Mouse (Mus musculus) c-Kit-positive CD71-negative TER-119-negative erythroid progenitor cells, embryonic 14.5 days (primary cell): Measurements from ENCODE around the gene Rbm7.
A peak's percentile ranks its signal among the peaks of the same experiment; 100 is the strongest.
"Not testable (repeated sequence)": the region's sequence is repeated elsewhere in the genome, so short reads cannot be mapped to it uniquely, and the experiment has no call there.

Source experiments
- DNase-seq: peaks from one replicate; pipeline ENCODE4 v3.0.0-alpha.2; 2013; ENCODE audit warnings: low read depth

Rbm7 gene

DNA sequence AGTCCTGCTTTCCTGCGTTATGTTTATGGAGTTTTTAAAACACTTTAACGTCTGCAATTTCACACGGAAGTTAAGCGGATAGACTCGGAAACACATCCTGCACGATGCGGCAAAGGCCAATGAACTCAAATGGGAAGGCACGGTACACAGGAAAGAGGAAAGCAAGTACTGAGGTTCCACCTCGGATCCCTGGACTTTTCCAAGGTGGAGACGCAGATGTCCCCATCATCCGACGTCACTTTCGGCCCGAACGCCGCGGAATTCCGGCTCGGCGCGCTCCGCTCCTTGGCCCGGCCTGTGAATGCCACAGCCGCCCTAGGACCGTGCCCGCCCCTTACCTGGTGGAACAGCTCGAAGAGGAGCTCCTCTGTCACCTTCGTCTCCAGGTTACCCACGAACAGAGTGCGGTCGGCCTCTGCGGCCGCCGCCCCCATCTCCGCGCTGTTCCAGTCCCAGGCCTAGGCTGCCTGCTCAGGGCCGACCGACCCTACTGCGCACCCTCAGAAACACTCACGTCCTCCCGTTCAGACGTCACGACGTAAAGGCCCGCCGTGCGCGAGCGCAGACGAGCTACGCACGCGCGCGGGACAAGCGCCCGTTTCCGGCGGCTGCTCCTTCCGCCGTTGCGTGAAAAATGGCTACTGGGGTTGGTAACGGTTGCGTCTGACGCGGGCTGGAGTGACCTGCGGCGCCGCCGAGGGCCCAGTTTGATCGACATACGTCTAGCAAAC lies at the start of gene Rbm7, which contains the start of gene Gm5617:
Gene Rbm7 (minus strand): TSS at position 483 of the 731 bp plus-strand sequence.
Gene Gm5617 (plus strand): TSS at position 626 of the 731 bp plus-strand sequence.
- DNase-seq: peak; percentile 88

GRCm38 (mm10) chr9:48538688-48539087 lies 43.6 kb upstream of the Rbm7 start:
- no peak for DNase-seq

GRCm38 (mm10) chr9:48538044-48538645 lies 43.0 kb upstream of the Rbm7 start:
- no peak for DNase-seq

- DNase-seq: not testable (repeated sequence)
Measured at GRCm38 (mm10) chr9:48537616-48538015, 42.5 kb upstream of the Rbm7 start.

DNA sequence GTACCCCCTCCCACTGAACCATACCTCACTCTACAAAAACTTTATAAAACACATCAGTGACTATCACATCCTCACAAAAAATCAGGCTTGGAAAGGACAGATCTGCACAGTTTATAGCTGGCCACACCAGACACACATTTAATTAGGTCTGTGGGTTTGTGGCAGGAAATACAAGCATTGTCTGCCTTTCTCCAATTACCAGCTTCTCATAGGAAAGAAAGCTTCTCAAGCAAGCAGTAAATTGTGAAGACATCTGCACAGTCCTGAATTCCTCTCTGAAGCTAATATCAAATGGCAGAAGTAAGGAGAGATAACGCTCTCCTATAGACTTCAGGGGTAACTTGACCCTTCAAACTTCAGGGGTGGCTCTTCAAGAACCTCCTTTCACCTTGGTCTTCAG lies 41.3 kb upstream of the Rbm7 start:
- DNase-seq: no peak

DNA sequence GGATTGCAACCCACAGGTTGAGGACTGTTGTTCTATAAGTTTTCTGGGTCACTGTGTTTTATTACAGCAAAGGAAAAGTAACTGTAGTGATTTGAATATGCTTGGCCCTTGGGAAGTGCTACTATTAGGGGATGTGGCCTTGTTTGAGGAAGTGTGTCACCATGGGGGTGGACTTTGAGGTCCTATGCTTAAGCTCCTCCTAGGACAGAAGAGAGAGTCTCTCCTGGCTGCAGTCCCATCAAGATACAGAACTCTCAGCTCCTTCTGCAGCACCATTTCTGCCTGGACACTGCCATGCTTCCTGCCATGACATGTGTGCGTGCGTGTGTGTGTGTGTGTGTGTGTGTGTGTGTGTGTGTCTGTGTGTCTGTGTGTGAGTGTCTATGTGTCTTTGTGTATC lies 37.6 kb upstream of the Rbm7 start:
- no peak for DNase-seq

DNA sequence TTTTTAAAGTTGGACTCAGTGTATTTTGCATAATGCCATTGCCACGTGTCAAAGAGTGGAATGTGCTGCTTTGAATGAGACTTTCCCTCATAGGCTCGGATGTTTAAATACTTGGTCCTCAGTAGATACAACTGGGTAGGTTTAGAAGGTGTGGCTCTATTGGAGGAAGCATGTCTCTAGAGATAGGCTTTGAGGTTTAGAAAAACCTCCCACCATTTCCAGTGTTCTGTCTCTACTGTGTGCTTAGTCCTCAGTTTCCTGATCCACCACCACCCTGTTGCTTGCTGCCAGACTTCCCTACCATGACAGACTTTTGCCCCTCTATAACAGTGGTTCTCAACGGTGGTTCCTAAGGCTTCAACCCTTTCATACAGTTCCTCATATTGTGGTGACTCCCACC lies 37.1 kb upstream of the Rbm7 start:
- DNase-seq: no peak

GRCm38 (mm10) chr9:48531294-48531693 lies 36.2 kb upstream of the Rbm7 start:
- DNase-seq: no peak

DNA sequence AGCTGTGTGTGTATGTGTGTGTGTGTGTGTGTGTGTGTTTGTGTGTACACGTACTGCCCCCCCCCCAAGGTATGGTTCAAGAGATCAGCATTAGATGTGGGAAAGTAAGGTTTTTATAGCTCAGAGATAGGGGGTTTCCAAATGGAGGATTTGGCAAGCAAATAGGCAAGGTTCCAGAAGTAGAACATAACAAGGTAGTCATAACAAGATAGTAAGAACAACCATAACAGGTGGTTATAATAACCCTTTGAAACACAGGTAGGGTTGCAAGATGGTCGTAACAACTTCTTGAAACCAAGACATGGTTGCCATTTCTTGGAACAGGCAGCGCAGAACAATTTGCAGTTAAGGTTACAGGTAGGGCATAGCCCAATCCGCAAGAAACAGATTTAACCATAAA lies 31.4 kb upstream of the Rbm7 start:
- no peak for DNase-seq

- DNase-seq: no peak
Measured at GRCm38 (mm10) chr9:48525566-48525965, 30.5 kb upstream of the Rbm7 start.

GRCm38 (mm10) chr9:48520405-48520804 lies 25.3 kb upstream of the Rbm7 start:
- DNase-seq: not testable (repeated sequence)

- DNase-seq: no peak
Measured at GRCm38 (mm10) chr9:48517372-48518130, 22.5 kb upstream of the Rbm7 start.

GRCm38 (mm10) chr9:48516615-48517371 lies 21.7 kb upstream of the Rbm7 start:
- no peak for DNase-seq

DNA sequence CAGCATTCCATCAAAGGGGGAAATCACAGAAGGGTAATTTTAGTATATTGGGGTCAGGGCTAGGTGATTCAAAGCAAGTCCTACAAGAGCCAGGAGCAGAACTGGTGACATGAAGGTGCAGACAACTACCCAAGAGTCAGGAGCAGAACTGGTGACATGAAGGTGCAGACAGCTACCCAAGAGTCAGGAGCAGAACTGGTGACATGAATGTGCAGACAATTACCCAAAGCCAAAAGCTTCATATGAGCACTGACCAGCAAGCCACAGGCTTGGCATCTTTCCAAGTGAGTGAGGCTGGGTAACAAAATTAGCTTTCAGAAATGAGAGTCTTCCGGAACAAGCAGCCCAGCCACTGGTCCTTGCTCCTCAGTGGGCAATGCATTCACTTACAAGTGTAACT lies 20.2 kb upstream of the Rbm7 start:
- DNase-seq: no peak

GRCm38 (mm10) chr9:48510134-48510533 lies 15.0 kb upstream of the Rbm7 start:
- DNase-seq: no peak

- no peak for DNase-seq
Measured at GRCm38 (mm10) chr9:48504741-48505365, 9.8 kb upstream of the Rbm7 start.

DNA sequence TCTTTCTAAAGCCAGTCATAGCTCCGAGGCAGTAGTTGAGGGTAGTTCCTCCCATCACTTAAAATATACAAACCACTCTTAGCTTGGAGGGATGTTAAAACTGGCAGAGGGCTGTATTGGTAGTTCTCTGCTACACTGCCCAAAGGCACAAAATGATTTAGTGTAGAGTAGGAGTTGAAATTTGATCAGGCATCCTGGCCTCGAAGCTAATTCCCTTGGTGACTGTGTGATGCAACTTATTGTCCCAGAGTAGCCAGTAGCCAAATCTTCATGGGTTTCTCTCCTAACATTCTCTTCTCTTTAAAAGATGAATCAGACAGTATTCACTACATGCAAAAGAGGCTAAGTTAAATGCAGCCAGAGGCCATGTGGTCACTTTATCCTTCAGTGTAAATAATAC lies 7.9 kb upstream of the Rbm7 start:
- no peak for DNase-seq

DNA sequence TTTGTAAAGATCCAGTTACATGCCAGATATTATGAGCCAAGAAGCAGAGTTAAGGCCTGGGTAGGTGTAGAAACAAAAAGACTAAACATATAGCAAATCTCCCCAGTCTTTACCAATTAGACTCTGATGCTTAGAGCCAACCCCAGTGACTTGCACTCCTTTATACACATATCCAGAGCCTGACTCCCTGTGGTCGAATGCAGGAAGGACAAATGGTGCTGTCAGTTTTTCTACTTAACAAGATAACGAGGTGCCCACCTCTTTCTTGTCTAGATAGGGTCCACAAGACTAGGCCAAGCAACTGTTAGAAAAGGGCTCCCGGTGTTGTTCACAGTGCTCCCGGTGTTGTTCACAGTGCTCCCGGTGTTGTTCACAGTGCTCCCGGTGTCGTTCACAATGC lies 6.1 kb upstream of the Rbm7 start:
- DNase-seq: no peak

DNA sequence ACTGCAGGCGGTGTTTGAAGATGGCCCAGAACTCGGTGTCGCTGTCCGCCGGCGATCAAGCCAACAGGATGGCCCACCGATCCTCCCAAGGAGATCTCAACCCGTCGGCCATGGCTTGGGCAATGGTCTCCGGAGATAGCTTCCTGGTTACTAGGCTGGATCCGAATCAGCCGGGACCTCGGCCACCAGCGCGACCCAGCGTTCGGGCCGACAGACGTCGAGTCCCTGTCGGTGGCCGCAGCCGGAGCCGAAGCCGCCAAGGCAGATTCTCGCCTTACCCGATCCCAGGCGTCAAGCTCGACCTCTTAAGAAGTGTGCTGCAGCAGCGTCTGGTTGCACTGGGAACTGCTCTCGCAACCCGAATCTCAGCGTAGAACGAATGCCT lies 441 bp upstream of the Rbm7 start:
- DNase-seq: no peak

DNA sequence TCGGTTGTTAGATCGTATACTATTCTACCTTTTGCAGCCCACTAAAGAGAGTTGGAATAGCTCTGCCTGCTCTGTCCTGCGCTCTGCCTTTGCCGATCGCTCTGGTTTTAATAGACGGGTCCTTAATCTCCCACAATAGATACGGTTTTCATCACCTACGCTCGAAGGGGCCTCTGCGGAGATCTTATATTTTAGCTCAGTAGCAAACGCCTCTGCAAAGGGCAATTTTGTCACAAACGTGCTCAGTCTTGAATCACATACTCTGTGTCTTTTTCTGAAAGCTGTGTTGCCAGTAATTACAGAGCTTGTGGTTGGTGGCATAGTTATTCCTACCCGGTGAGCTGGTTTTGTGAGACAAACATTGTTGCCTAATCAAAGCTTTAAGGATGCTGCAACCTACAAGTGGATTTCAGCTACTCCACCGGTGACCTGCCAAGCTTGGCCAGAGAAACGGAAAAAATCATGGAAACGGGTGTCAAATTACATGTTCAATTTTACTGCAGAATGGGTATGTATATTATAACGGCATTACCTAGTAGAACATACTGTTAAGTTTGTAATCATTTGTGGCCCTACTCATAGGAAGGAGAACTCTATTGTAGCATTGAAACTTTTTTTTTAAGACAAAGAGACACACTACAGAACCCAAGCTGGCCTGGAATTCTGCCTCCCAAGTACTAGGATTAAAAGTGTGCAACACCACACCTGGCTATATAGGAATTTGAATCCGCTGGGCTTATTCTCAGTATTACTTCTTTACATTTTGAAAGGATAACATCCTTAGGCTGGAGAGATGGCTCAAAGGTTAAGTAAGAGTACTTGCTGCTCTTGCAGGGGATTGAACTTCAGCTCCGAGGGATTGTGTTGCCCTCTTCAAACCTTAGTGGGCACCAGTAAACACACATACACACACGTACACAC lies 13.6 kb downstream of the Rbm7 start:
- DNase-seq: no peak
